Mouse (Mus musculus) midbrain, embryonic 16.5 days (tissue): ENCODE measurements at regions not wholly inside any gene's neighbourhood (a gene's known extent, or its start where the extent isn't known, plus 50 kb on each side); places are given as distances from the start of the nearest gene placed in this dataset.

Source experiments
- ATAC-seq: fragments of 200-750 bp; cut with Nextera tagmentation; 2 replicates; pipeline ENCODE4 v1.8.0; 2017; ENCODE audit warnings: moderate TSS enrichment
- H3K27ac ChIP-seq: fragments of 300-500 bp; sonication (generic); 2 replicates; pipeline ENCODE4 v1.5.1; 2014; ENCODE audit warnings: mild to moderate bottlenecking, low read length, mixed read lengths
- H3K27me3 ChIP-seq: fragments of 300-500 bp; sonication (generic); 2 replicates; pipeline ENCODE4 v1.6.1; 2014; ENCODE audit warnings: low read depth, low read length, mixed read lengths; ENCODE audit not compliant: control insufficient read depth, insufficient read depth
- H3K36me3 ChIP-seq: fragments of 300-500 bp; sonication (generic); 2 replicates; pipeline ENCODE4 v1.6.1; 2014; ENCODE audit warnings: mild to moderate bottlenecking, low read length, moderate library complexity, mixed read lengths; ENCODE audit not compliant: control insufficient read depth, insufficient read depth
- H3K4me1 ChIP-seq: fragments of 300-500 bp; sonication (generic); 2 replicates; pipeline ENCODE4 v1.6.1; 2014; ENCODE audit warnings: mild to moderate bottlenecking, low read length, mixed read lengths; ENCODE audit not compliant: control insufficient read depth, insufficient read depth
- H3K4me2 ChIP-seq: fragments of 300-500 bp; sonication (generic); 2 replicates; pipeline ENCODE4 v1.6.1; 2014; ENCODE audit warnings: mild to moderate bottlenecking, low read length, mixed read lengths
- H3K4me3 ChIP-seq: fragments of 300-500 bp; sonication (generic); 2 replicates; pipeline ENCODE4 v1.5.1; 2014; ENCODE audit warnings: low read depth, mild to moderate bottlenecking, low read length, moderate library complexity, mixed read lengths
- H3K9ac ChIP-seq: fragments of 300-500 bp; sonication (generic); 2 replicates; pipeline ENCODE4 v1.6.1; 2014; ENCODE audit warnings: low read depth, low read length, mixed read lengths
- H3K9me3 ChIP-seq: fragments of 300-500 bp; sonication (generic); replicated peaks from 2 replicates; pipeline ENCODE4 v1.6.1; 2014; ENCODE audit warnings: mild to moderate bottlenecking, low read length, mixed read lengths; ENCODE audit not compliant: control insufficient read depth, poor library complexity, severe bottlenecking
- WGBS: fragments of 180-500 bp; shearing (Covaris S2); extraction: QIAGEN DNeasy Blood & Tissue Kit; methylation state at CpG from one replicate; pipeline ENCODE4 v1.1.7; 2014; 5-methylcytosine and 5-hydroxymethylcytosine counted together

DNA sequence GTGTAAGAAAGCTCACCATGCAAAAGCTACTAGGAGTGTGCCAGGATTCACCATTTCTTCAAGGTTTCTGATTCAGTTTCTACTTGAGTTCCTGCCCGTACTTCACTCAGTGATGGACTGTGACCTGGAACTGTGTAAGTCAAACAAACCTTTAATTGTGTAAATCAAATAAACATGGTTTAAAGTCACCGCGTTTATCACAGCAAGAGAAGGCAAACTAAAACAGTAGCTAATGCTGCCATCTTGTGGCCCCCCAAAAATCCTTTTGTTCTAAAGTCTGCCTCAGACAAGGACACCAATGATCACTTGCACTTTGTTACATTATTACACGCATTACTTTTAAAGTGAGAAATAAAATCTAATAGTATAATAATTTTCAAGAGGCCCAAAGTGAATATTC lies 63.6 kb upstream of the Dcx start:
- Histone ChIP-seq H3K4me2 (peak overlapping the region; percentile 28; the same call in 1 of the 2 replicates), H3K27ac (no peak overlapping the region), H3K9ac (no peak overlapping the region), H3K4me3 (no peak overlapping the region), H3K36me3 (no peaks in the 10 kb centered on the region), H3K9me3 (no peaks in the 10 kb centered on the region), H3K4me1 (no peaks in the 10 kb centered on the region), H3K27me3 (no peaks in the 10 kb centered on the region)
- 28% methylated on average over 4 of the region's 4 CpGs for WGBS
- ATAC-seq, result no peak
